Mouse (Mus musculus) lung, postnatal 0 days (tissue): ENCODE results near the gene Erc2.
A peak's percentile ranks its signal among the peaks of the same experiment; 100 is the strongest.

Source experiments
- CTCF ChIP-seq: IDR thresholded peaks from 2 replicates; pipeline ENCODE4 v1.5.1; 2016; ENCODE audit warnings: antibody characterized with exemption, mild to moderate bottlenecking
- EP300 ChIP-seq: IDR thresholded peaks from 2 replicates; pipeline ENCODE4 v1.6.1; 2016; ENCODE audit warnings: antibody characterized with exemption, mild to moderate bottlenecking, control low read depth

DNA sequence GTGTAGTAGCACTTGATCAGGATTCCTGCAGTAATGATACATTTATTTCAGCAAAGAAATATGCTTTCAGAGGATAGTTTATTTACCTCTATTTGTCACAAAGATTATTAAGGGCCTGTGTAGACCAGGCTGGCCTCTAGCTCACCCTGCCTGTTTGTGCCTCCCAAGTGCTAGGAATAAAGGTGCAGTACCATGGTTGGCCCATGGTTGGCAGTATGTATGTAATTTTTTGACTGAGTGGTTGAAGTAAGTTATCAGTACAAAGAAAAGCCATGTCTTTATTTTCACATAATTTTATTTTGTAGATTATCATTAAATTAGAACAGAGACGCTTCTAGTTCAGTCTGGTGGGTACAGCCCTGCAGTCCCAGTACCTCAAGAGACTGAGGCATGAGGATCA, 136.0 kb downstream of the Erc2 start:
- TF ChIP-seq CTCF (peak; percentile 52), EP300 (no peak)
